Mouse (Mus musculus) stomach, embryonic 15.5 days (tissue): ENCODE measurements at regions not wholly inside any gene's neighbourhood (a gene's known extent, or its start where the extent isn't known, plus 50 kb on each side); places are given as distances from the start of the nearest gene placed in this dataset.

ENCODE experiments used
- ATAC-seq: fragments of 200-750 bp; cut with Nextera tagmentation; 2 replicates; pipeline ENCODE4 v1.8.0; 2017; ENCODE audit warnings: low read depth, moderate number of reproducible peaks, moderate TSS enrichment; ENCODE audit not compliant: insufficient read depth, low FRiP score
- H3K27ac ChIP-seq: fragments of 300-500 bp; sonication (generic); 2 replicates; pipeline ENCODE4 v1.5.1; 2015; ENCODE audit warnings: mild to moderate bottlenecking, inconsistent platforms
- H3K27me3 ChIP-seq: fragments of 300-500 bp; sonication (generic); replicated peaks from 2 replicates; pipeline ENCODE4 v1.6.1; 2015; ENCODE audit warnings: inconsistent platforms
- H3K36me3 ChIP-seq: fragments of 300-500 bp; sonication (generic); 2 replicates; pipeline ENCODE4 v1.6.1; 2015; ENCODE audit warnings: inconsistent platforms
- H3K4me1 ChIP-seq: fragments of 300-500 bp; sonication (generic); 2 replicates; pipeline ENCODE4 v1.6.1; 2015; ENCODE audit warnings: inconsistent platforms
- H3K4me2 ChIP-seq: fragments of 300-500 bp; sonication (generic); 2 replicates; pipeline ENCODE4 v1.6.1; 2015; ENCODE audit warnings: mild to moderate bottlenecking, inconsistent platforms
- H3K4me3 ChIP-seq: fragments of 300-500 bp; sonication (generic); replicated peaks from 2 replicates; pipeline ENCODE4 v1.5.1; 2015; ENCODE audit warnings: inconsistent platforms
- H3K9ac ChIP-seq: fragments of 300-500 bp; sonication (generic); 2 replicates; pipeline ENCODE4 v1.6.1; 2015; ENCODE audit warnings: inconsistent platforms
- H3K9me3 ChIP-seq: fragments of 300-500 bp; sonication (generic); 2 replicates; pipeline ENCODE4 v1.6.1; 2016; ENCODE audit warnings: inconsistent platforms
- WGBS: fragments of 180-500 bp; shearing (Covaris S2); methylation state at CpG from one replicate; pipeline ENCODE4 v1.1.7; 2015; 5-methylcytosine and 5-hydroxymethylcytosine counted together

DNA sequence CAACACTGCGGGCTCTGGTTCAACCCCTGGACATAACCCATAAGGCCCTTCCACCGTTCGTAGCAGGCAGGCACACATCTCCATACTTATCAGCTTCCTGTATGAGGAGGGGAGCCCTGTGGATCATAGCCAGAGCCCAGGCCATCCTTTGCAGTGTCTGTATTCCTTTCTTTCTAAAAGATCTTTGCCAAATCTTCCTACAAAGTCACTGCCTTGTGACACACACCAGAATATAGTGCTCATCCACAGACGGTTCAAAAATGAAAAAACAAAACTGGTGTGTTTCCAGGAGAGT lies 152.9 kb downstream of the Adamts15 start:
- H3K27me3 ChIP-seq, result no peaks in the 10 kb centered on the region
- no peak for ATAC-seq
- no peaks in the 10 kb centered on the region for H3K36me3 ChIP-seq
- no peak overlapping the region for H3K4me3 ChIP-seq
- H3K4me1 ChIP-seq, result 0 out of 2 replicates have a peak, but pooled peaks cover 4% of the 10 kb centered on the region
- 45% methylated on average over 4 of the region's 4 CpGs for WGBS
- H3K9ac ChIP-seq, result no peak overlapping the region
- no peak overlapping the region for H3K4me2 ChIP-seq
- H3K9me3 ChIP-seq, result no peaks in the 10 kb centered on the region
- peak overlapping the region; percentile 48 for H3K27ac ChIP-seq

DNA sequence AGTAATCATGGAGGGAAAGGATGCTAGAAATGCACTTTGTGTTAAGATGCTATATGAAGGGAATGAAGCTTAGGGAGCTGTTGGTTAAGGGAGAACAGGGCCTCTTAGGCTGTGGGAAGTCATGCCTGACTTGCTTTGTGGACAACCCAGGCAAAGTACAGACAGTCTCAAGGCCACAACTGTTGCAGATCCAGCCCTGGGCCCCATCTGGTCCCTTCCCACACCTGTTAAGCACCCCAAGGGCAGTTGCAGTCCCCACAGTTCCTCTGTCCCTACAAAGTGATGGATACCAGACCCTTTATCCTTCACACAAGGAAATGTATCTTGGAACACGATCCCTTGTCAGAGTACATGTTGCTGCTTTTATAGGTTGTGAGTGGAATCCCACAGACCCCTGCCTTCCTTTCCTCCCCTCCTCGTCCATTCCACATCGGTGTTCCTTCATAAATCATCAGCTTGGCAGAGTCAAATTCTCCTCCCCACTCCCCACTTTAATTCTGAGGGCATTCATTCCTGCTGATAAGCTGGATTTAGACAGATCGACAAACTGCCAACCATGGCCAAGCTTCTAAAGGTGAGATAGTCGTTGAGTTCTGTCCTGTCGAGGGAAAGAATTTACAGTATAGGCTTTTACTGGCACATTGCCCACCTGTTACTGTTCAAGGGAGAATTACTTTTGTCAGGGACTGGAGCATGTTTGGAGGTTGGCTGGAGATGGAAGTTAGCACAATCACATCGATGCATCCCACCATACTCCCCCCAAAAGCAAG lies 153.4 kb downstream of the Adamts15 start:
- no peaks in the 10 kb centered on the region for H3K36me3 ChIP-seq
- H3K9ac ChIP-seq, result no peak overlapping the region
- no peak overlapping the region for H3K4me3 ChIP-seq
- no peaks in the 10 kb centered on the region for H3K9me3 ChIP-seq
- peak; percentile 48; the same call in 1 of the 2 replicates for ATAC-seq
- H3K4me2 ChIP-seq, result no peak overlapping the region
- H3K27ac ChIP-seq, result peak overlapping the region; percentile 48
- 41% methylated on average over 7 of the region's 7 CpGs for WGBS
- H3K4me1 ChIP-seq, result 0 out of 2 replicates have a peak, but pooled peaks cover 4% of the 10 kb centered on the region
- no peaks in the 10 kb centered on the region for H3K27me3 ChIP-seq

- Histone ChIP-seq H3K36me3 (no peaks in the 10 kb centered on the region), H3K9ac (no peak overlapping the region), H3K27ac (no peak overlapping the region), H3K4me1 (0 out of 2 replicates have a peak, but pooled peaks cover 4% of the 10 kb centered on the region), H3K9me3 (no peaks in the 10 kb centered on the region), H3K27me3 (no peaks in the 10 kb centered on the region), H3K4me2 (no peak overlapping the region), H3K4me3 (no peak overlapping the region)
- ATAC-seq, result no peak
- 89% methylated on average over 6 of the region's 6 CpGs for WGBS
These were observed 155.6 kb downstream of the Adamts15 start for GRCm38 (mm10) chr9:30766701-30767100.

- H3K4me3 ChIP-seq, result no peak overlapping the region
- no peak overlapping the region for H3K4me2 ChIP-seq
- H3K27me3 ChIP-seq, result no peaks in the 10 kb centered on the region
- no peaks in the 10 kb centered on the region for H3K36me3 ChIP-seq
- H3K4me1 ChIP-seq, result 0 out of 2 replicates have a peak, but pooled peaks cover 4% of the 10 kb centered on the region
- WGBS, result 65% methylated on average over 3 of the region's 3 CpGs
- no peak for ATAC-seq
- no peak overlapping the region for H3K9ac ChIP-seq
- H3K9me3 ChIP-seq, result no peaks in the 10 kb centered on the region
- H3K27ac ChIP-seq, result no peak overlapping the region
These were observed 156.1 kb downstream of the Adamts15 start for GRCm38 (mm10) chr9:30766171-30766570.

DNA sequence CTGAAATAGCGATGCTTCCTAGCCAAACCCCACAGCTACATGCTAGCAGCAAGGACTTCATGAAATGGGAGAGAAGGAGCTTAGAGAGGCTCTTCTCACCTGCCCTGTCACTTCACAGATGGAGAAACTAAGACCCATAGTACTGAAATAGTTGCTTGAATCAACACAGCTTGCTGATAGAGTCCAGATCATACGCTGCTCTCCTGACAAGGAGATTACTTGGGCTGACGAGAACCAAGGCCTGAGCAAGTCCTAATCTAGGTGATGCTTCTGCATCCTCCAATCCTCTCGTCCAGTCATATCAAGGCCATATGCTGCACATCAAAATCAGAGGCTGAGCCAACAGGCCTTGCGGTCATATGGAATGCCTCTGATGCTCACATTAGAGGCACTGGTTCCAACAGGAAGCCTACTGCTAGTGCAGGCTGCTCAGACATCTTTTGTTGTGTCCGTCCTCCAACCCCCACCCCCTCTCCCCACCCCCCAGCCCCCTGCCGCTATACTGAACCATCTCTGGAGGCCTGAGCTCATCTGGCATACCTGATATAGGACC lies 157.2 kb downstream of the Adamts15 start:
- Histone ChIP-seq H3K4me2 (no peak overlapping the region), H3K9me3 (no peaks in the 10 kb centered on the region), H3K27ac (no peak overlapping the region), H3K4me1 (no peaks in the 10 kb centered on the region), H3K36me3 (no peaks in the 10 kb centered on the region), H3K27me3 (no peaks in the 10 kb centered on the region), H3K9ac (no peak overlapping the region), H3K4me3 (no peak overlapping the region)
- ATAC-seq, result peak; percentile 59
- 51% methylated on average over 7 of the region's 7 CpGs for WGBS

GRCm38 (mm10) chr9:30762913-30763312 lies 159.3 kb downstream of the Adamts15 start:
- no peaks in the 10 kb centered on the region for H3K9me3 ChIP-seq
- no peak overlapping the region for H3K4me2 ChIP-seq
- no peaks in the 10 kb centered on the region for H3K36me3 ChIP-seq
- H3K4me1 ChIP-seq, result no peaks in the 10 kb centered on the region
- 83% methylated on average over 1 of the region's 1 CpGs for WGBS
- ATAC-seq, result no peak
- no peak overlapping the region for H3K4me3 ChIP-seq
- H3K9ac ChIP-seq, result no peak overlapping the region
- H3K27me3 ChIP-seq, result no peaks in the 10 kb centered on the region
- H3K27ac ChIP-seq, result no peak overlapping the region

- Histone ChIP-seq H3K4me1 (no peaks in the 10 kb centered on the region), H3K27ac (no peak overlapping the region), H3K9ac (no peak overlapping the region), H3K36me3 (no peaks in the 10 kb centered on the region), H3K9me3 (no peaks in the 10 kb centered on the region), H3K4me2 (no peak overlapping the region), H3K27me3 (no peaks in the 10 kb centered on the region), H3K4me3 (no peak overlapping the region)
- no peak for ATAC-seq
- WGBS, result 87% methylated on average over 3 of the region's 3 CpGs
These were observed 164.1 kb downstream of the Adamts15 start for GRCm38 (mm10) chr9:30758121-30758520.

GRCm38 (mm10) chr9:30757406-30757805 lies 164.8 kb downstream of the Adamts15 start:
- WGBS, result 86% methylated on average over 8 of the region's 8 CpGs
- H3K4me2 ChIP-seq, result no peak overlapping the region
- H3K4me1 ChIP-seq, result no peaks in the 10 kb centered on the region
- H3K36me3 ChIP-seq, result no peaks in the 10 kb centered on the region
- H3K9me3 ChIP-seq, result no peaks in the 10 kb centered on the region
- ATAC-seq, result no peak
- H3K27me3 ChIP-seq, result no peaks in the 10 kb centered on the region
- H3K27ac ChIP-seq, result no peak overlapping the region
- H3K9ac ChIP-seq, result no peak overlapping the region
- no peak overlapping the region for H3K4me3 ChIP-seq

DNA sequence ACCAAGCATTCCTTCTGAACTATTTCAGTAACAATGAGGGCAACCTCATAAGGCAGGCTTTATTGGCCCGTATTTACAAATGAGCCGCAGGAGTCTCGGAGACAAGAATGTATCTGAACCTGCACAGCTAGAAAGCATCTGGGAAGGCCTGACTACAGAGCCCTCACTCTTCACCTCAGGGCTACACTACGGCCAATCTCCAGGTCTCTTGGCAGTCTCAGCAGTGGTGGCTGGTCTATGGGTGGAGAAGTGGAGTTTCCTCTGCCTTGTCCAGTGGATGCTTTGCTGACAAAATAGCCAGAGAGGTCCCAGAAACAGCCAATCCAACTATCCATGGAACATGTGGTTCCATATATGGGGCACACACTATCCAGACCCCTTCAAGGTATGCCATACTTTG lies 165.5 kb downstream of the Adamts15 start:
- H3K9ac ChIP-seq, result no peak overlapping the region

DNA sequence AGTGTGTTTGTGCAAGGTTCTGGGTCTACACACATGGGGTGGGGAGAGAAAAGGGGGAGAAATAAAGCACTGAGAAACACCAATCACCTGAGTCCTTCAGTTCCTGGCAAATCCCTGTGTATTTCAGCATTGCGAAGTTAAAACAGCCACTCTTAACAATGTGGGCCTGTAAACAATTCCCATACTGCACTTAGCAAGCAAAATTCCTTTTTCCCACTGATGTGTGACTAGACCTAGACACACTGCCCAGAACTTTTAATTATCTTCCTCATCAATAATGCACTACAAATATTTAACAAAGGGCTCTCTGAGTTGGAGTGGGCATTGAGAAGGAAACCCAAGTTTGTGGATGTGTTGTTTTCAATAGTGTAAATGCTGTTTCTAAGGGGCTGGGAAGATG lies 166.7 kb downstream of the Adamts15 start:
- H3K27ac ChIP-seq, result no peak overlapping the region
- no peaks in the 10 kb centered on the region for H3K4me1 ChIP-seq
- no peaks in the 10 kb centered on the region for H3K9me3 ChIP-seq
- no peak overlapping the region for H3K4me2 ChIP-seq
- H3K27me3 ChIP-seq, result no peaks in the 10 kb centered on the region
- 76% methylated on average over 1 of the region's 1 CpGs for WGBS
- no peak overlapping the region for H3K9ac ChIP-seq
- no peaks in the 10 kb centered on the region for H3K36me3 ChIP-seq
- H3K4me3 ChIP-seq, result no peak overlapping the region
- ATAC-seq, result no peak

More for the DNA sequence above, 165.5 kb downstream of the Adamts15 start:
- 93% methylated on average over 4 of the region's 4 CpGs for WGBS
- no peaks in the 10 kb centered on the region for H3K36me3 ChIP-seq
- H3K9me3 ChIP-seq, result no peaks in the 10 kb centered on the region
- H3K27me3 ChIP-seq, result no peaks in the 10 kb centered on the region
- H3K4me1 ChIP-seq, result no peaks in the 10 kb centered on the region
- H3K27ac ChIP-seq, result no peak overlapping the region
- no peak for ATAC-seq
- no peak overlapping the region for H3K4me2 ChIP-seq
- no peak overlapping the region for H3K4me3 ChIP-seq

DNA sequence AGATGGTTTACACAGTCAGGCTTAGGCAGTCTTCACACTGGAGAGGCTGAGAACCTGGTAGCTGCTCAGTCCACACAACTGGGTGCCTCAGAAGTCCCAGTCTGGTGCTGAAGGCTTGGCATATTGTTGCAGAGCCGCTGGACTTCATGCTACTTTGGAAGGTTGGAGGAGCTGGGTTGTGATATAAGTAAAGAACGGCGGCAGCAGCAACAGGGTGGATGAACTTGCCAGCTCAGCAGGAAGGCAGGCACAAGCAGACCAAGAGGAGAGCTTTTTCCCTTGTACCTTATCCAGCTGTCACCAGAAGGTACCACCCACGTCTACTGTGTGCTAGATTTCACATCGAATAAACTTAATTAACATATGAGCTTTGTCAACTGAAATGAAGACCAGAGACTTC lies 167.4 kb downstream of the Adamts15 start:
- 92% methylated on average over 5 of the region's 5 CpGs for WGBS
- no peak for ATAC-seq

GRCm38 (mm10) chr9:30743471-30743870 lies 178.8 kb downstream of the Adamts15 start:
- Histone ChIP-seq H3K27ac (no peak overlapping the region), H3K9ac (no peak overlapping the region), H3K27me3 (no peaks in the 10 kb centered on the region), H3K4me2 (no peak overlapping the region), H3K4me1 (no peaks in the 10 kb centered on the region), H3K36me3 (no peaks in the 10 kb centered on the region), H3K9me3 (no peaks in the 10 kb centered on the region), H3K4me3 (no peak overlapping the region)
- no peak for ATAC-seq
- 70% methylated on average over 9 of the region's 9 CpGs for WGBS

More for the DNA sequence above, 167.4 kb downstream of the Adamts15 start:
- H3K27ac ChIP-seq, result no peak overlapping the region
- H3K4me3 ChIP-seq, result no peak overlapping the region
- no peaks in the 10 kb centered on the region for H3K4me1 ChIP-seq
- H3K27me3 ChIP-seq, result no peaks in the 10 kb centered on the region
- no peaks in the 10 kb centered on the region for H3K36me3 ChIP-seq
- H3K9ac ChIP-seq, result no peak overlapping the region
- H3K4me2 ChIP-seq, result no peak overlapping the region
- H3K9me3 ChIP-seq, result no peaks in the 10 kb centered on the region
